Mouse (Mus musculus) CH12.LX (cell line): ENCODE measurements around the gene Pnrc2. TPM values are rescaled to one million over a fixed set of nuclear protein-coding genes. Genes with fewer than 3 reads are reported as not detected.

Source experiments
- DNase-seq: peaks from one replicate; pipeline ENCODE4 v3.0.0-alpha.2; 2013; ENCODE audit errors: extremely low read depth
- H3K27ac ChIP-seq: 2 replicates; pipeline ENCODE4 v1.5.1; 2012; ENCODE audit warnings: low read depth, mild to moderate bottlenecking, control low read depth, moderate library complexity; ENCODE audit not compliant: insufficient read depth
- H3K27me3 ChIP-seq: replicated peaks from 2 replicates; pipeline ENCODE3; 2012; ENCODE audit warnings: inconsistent platforms
- H3K36me3 ChIP-seq, 2 experiments: replicated peaks in 1 of 2; 2 replicates each; pipeline versions ENCODE3 to v1.6.1; 2012; ENCODE audit warnings: inconsistent platforms in 1 of 2, low read length in 1 of 2, mild to moderate bottlenecking in 1 of 2, mixed read lengths in 1 of 2, moderate library complexity in 1 of 2; ENCODE audit not compliant: control insufficient read depth in 1 of 2, insufficient read depth in 1 of 2
- H3K4me1 ChIP-seq, 2 experiments: 2 replicates each; pipeline ENCODE4 v1.6.1; 2012; ENCODE audit warnings: inconsistent platforms in 1 of 2, moderate library complexity in 1 of 2; ENCODE audit not compliant: insufficient read depth in 2 of 2, control insufficient read depth in 1 of 2
- H3K4me2 ChIP-seq: 2 replicates; pipeline ENCODE4 v1.6.1; 2012; ENCODE audit warnings: low read depth, mild to moderate bottlenecking, control low read depth; ENCODE audit not compliant: poor library complexity, insufficient read depth, severe bottlenecking
- H3K4me3 ChIP-seq, 3 experiments: fragments of 150-350 bp in 1 of 3; sonication (generic) in 1 of 3; replicated peaks in 1 of 3; 2 replicates each; pipeline versions ENCODE3 to v1.5.1; 2011 to 2012; ENCODE audit warnings: low read depth in 2 of 3, low read length in 2 of 3, mild to moderate bottlenecking in 2 of 3, moderate library complexity in 2 of 3, control low read depth in 1 of 3, improper control_type of control experiment in 1 of 3, inconsistent platforms in 1 of 3, mixed read lengths in 1 of 3; ENCODE audit not compliant: poor library complexity in 1 of 3
- H3K79me2 ChIP-seq: replicated peaks from 2 replicates; pipeline ENCODE4 v1.6.1; 2012; ENCODE audit warnings: mild to moderate bottlenecking, moderate library complexity; ENCODE audit not compliant: control insufficient read depth, poor library complexity, insufficient read depth, severe bottlenecking; ENCODE audit errors: extremely low read depth
- H3K9ac ChIP-seq: 2 replicates; pipeline ENCODE4 v1.6.1; 2012; ENCODE audit warnings: low read depth, mild to moderate bottlenecking, control low read depth, moderate library complexity; ENCODE audit not compliant: insufficient read depth
- H3K9me3 ChIP-seq: replicated peaks from 2 replicates; pipeline ENCODE3; 2012; ENCODE audit warnings: low read length, inconsistent platforms, mixed read lengths
- E2F4 ChIP-seq: IDR thresholded peaks from 2 replicates; pipeline ENCODE4 v1.6.1; 2011; ENCODE audit warnings: low read depth, low read length, improper control_type of control experiment; ENCODE audit not compliant: insufficient replicate concordance
- HCFC1 ChIP-seq: IDR thresholded peaks from 2 replicates; pipeline ENCODE4 v1.6.1; 2012; ENCODE audit warnings: low read depth, mild to moderate bottlenecking, inconsistent platforms, low read length, improper control_type of control experiment
- IRF4 ChIP-seq: IDR thresholded peaks from 2 replicates; pipeline ENCODE4 v1.6.1; 2014; ENCODE audit warnings: low read depth, mild to moderate bottlenecking, inconsistent platforms, low read length, improper control_type of control experiment
- MEF2A ChIP-seq: IDR thresholded peaks from 2 replicates; pipeline ENCODE4 v1.6.1; 2014; ENCODE audit warnings: low read depth, mild to moderate bottlenecking, inconsistent platforms, low read length, improper control_type of control experiment, borderline replicate concordance
- MXI1 ChIP-seq: IDR thresholded peaks from 2 replicates; pipeline ENCODE4 v1.6.1; 2011; ENCODE audit warnings: mild to moderate bottlenecking, low read depth, low read length, improper control_type of control experiment
- POLR2AphosphoS2 ChIP-seq: IDR thresholded peaks from 2 replicates; pipeline ENCODE4 v1.6.1; 2011; ENCODE audit warnings: low read depth, low read length, improper control_type of control experiment
- UBTF ChIP-seq: IDR thresholded peaks from 2 replicates; pipeline ENCODE4 v1.6.1; 2012; ENCODE audit warnings: low read depth, mild to moderate bottlenecking, inconsistent platforms, low read length, improper control_type of control experiment, moderate library complexity
- USF2 ChIP-seq: conservative IDR thresholded peaks from 2 replicates; pipeline ENCODE4 v1.6.1; 2011; ENCODE audit warnings: low read depth, low read length, improper control_type of control experiment
- ZC3H11A ChIP-seq: IDR thresholded peaks from 2 replicates; pipeline ENCODE4 v1.6.1; 2012; ENCODE audit warnings: low read depth, mild to moderate bottlenecking, inconsistent platforms, low read length, improper control_type of control experiment
- ZMIZ1 ChIP-seq: IDR thresholded peaks from 2 replicates; pipeline ENCODE4 v1.6.1; 2012; ENCODE audit warnings: low read depth, mild to moderate bottlenecking, inconsistent platforms, low read length, improper control_type of control experiment
- ZNF384 ChIP-seq: IDR thresholded peaks from 2 replicates; pipeline ENCODE4 v1.6.1; 2012; ENCODE audit warnings: low read depth, low read length, improper control_type of control experiment, inconsistent platforms
- dilution Hi-C: fragments of 300-500 bp; cut with MboI; formaldehyde crosslinking; loops from 2 replicates; pipeline ENCODE4 v1.14.3; 2020; ENCODE audit warnings: low sequenced_read_pairs; ENCODE audit not compliant: extremely low pct_unique_long_range_greater_than_20kb, extremely low pct_ligation_motif_present
- in situ Hi-C: fragments of 300-500 bp; cut with MboI; formaldehyde crosslinking; loops from 3 replicates; pipeline ENCODE4 v1.14.3; 2019; ENCODE audit warnings: low sequenced_read_pairs, low pct_ligation_motif_present, low pct_unique_long_range_greater_than_20kb, mixed read lengths
- polyA plus RNA-seq: library from polyadenylated mRNA; unstranded; fragments of >175 nt; gene quantifications from 2 replicates; pipeline ENCODE4 v1.2.1, GENCODE M21; 2012; ENCODE audit warnings: low read depth; ENCODE audit not compliant: insufficient read length
- total RNA-seq, 2 experiments: library from RNA; depleted of rRNA; stranded (reverse); fragments of 300-350 nt in 1 of 2; fragments of >200 nt in 1 of 2; gene quantifications; 2 replicates each; pipeline ENCODE4 v1.2.3; 2012 to 2014

The Pnrc2 gene
- total and polyA plus RNA-seq, 3 experiments = 30.5 to 46.9 (median 32.8) TPM

- DNase-seq = no peak
- H3K4me2 ChIP-seq = no peak overlapping the region
- peaks cover 2 to 31% of the 10 kb centered on the region in 2 experiments; a peak in 2 of 4 replicates for H3K4me1 ChIP-seq
- dilution Hi-C loops = no loop called here
- peaks cover 13 to 34% of the 10 kb centered on the region in 2 experiments for H3K36me3 ChIP-seq
- H3K4me3 ChIP-seq = no peak overlapping the region
- H3K27ac ChIP-seq = no peak overlapping the region
- no peak overlapping the region for H3K9ac ChIP-seq
- H3K79me2 ChIP-seq = peaks cover 36% of the 10 kb centered on the region
- in situ Hi-C loops = no loop called here
- no peak for TF ChIP-seq HCFC1
- TF ChIP-seq IRF4 = peak; percentile 59; the same call in 1 of the 2 replicates
- 0 out of 2 replicates have a peak, but pooled peaks have one; percentile 34 for TF ChIP-seq ZMIZ1
- H3K9me3 ChIP-seq = no peaks in the 10 kb centered on the region
- H3K27me3 ChIP-seq = no peaks in the 10 kb centered on the region
Measured at GRCm38 (mm10) chr4:135868996-135869395, 4.7 kb downstream of the Pnrc2 start.

GRCm38 (mm10) chr4:135857597-135858186, 16.0 kb downstream of the Pnrc2 start:
- Histone ChIP-seq H3K4me1 (peaks cover 3 to 39% of the 10 kb centered on the region in 2 experiments; a peak in 3 of 4 replicates), H3K27me3 (no peaks in the 10 kb centered on the region), H3K4me2 (peak overlapping the region; percentile 99), H3K36me3 (peaks cover 13 to 38% of the 10 kb centered on the region in 2 experiments), H3K4me3 (peak overlapping the region; percentile 75 to 86 (median 78)), H3K9me3 (no peaks in the 10 kb centered on the region), H3K27ac (no peak overlapping the region), H3K79me2 (peaks cover 59% of the 10 kb centered on the region), H3K9ac (peak overlapping the region; percentile 98)
- DNase-seq = no peak
- TF ChIP-seq POLR2AphosphoS2 (no peak), MEF2A (no peak), E2F4 (no peak), ZNF384 (peak; percentile 31; the same call in 1 of the 2 replicates), ZC3H11A (no peak), UBTF (no peak), USF2 (no peak), MXI1 (peak; percentile 57; the same call in 1 of the 2 replicates)
- dilution Hi-C loops = no loop called here
- in situ Hi-C loops = no loop called here
